Mouse (Mus musculus) liver, postnatal 0 days (tissue): ENCODE data around the gene Nhlh1. TPM values are rescaled to one million over a fixed set of nuclear protein-coding genes. Genes with fewer than 3 reads are reported as not detected.

ENCODE experiments used
- ATAC-seq: fragments of 200-750 bp; cut with Nextera tagmentation; 2 replicates; pipeline ENCODE4 v1.8.0; 2017; ENCODE audit warnings: mild to moderate bottlenecking, moderate library complexity
- DNase-seq: peaks from one replicate; pipeline ENCODE4 v3.0.0-alpha.2; 2016
- H3K27ac ChIP-seq: fragments of 300-500 bp; sonication (generic); 2 replicates; pipeline ENCODE4 v1.5.1; 2014; ENCODE audit warnings: antibody characterized with exemption, moderate library complexity, mild to moderate bottlenecking, low read depth
- H3K27me3 ChIP-seq: fragments of 300-500 bp; sonication (generic); 2 replicates; pipeline ENCODE4 v1.6.1; 2014; ENCODE audit warnings: low read length, control low read depth, mixed read lengths; ENCODE audit not compliant: insufficient read depth
- H3K36me3 ChIP-seq: fragments of 300-500 bp; sonication (generic); replicated peaks from 2 replicates; pipeline ENCODE4 v1.6.1; 2014; ENCODE audit warnings: mild to moderate bottlenecking, control low read depth, low read length, moderate library complexity, mixed read lengths; ENCODE audit not compliant: insufficient read depth
- H3K4me1 ChIP-seq: fragments of 300-500 bp; sonication (generic); 2 replicates; pipeline ENCODE4 v1.6.1; 2014; ENCODE audit warnings: antibody characterized with exemption, mild to moderate bottlenecking, control low read depth; ENCODE audit not compliant: insufficient read depth
- H3K4me2 ChIP-seq: fragments of 300-500 bp; sonication (generic); 2 replicates; pipeline ENCODE4 v1.6.1; 2014; ENCODE audit warnings: low read depth, mild to moderate bottlenecking, low read length, moderate library complexity, mixed read lengths
- H3K4me3 ChIP-seq: fragments of 300-500 bp; sonication (generic); 2 replicates; pipeline ENCODE4 v1.5.1; 2014; ENCODE audit warnings: low read depth, low read length
- H3K9ac ChIP-seq: fragments of 300-500 bp; sonication (generic); replicated peaks from 2 replicates; pipeline ENCODE4 v1.6.1; 2014; ENCODE audit warnings: mild to moderate bottlenecking, moderate library complexity
- H3K9me3 ChIP-seq: fragments of 300-500 bp; sonication (generic); 2 replicates; pipeline ENCODE4 v1.6.1; 2016; ENCODE audit warnings: mild to moderate bottlenecking, control low read depth, low read length, mixed read lengths
- CTCF ChIP-seq: sonication (generic); IDR thresholded peaks from 2 replicates; pipeline ENCODE4 v1.5.1; 2016; ENCODE audit warnings: antibody characterized with exemption, low read depth
- EP300 ChIP-seq: IDR thresholded peaks from 2 replicates; pipeline ENCODE4 v1.6.1; 2016; ENCODE audit warnings: antibody characterized with exemption, low read depth, mild to moderate bottlenecking
- WGBS: fragments of 180-500 bp; shearing (Covaris S2); extraction: QIAGEN DNeasy Blood & Tissue Kit; methylation state at CpG from one replicate; pipeline ENCODE4 v1.1.7; 2014; ENCODE audit not compliant: insufficient replicate concordance; 5-methylcytosine and 5-hydroxymethylcytosine counted together
- polyA plus RNA-seq: library from polyadenylated mRNA; unstranded; fragments of >200 nt; fragmentation: Nextera tagmentation; extraction: Ambion mirVana; gene quantifications from 2 replicates; pipeline ENCODE4 v1.2.1, GENCODE M21; 2015

Gene Nhlh1
- polyA plus RNA-seq, 1 experiment from 2014 or later, result not detected

- peak overlapping the region; percentile 18; the same call in 1 of the 2 replicates for H3K27ac ChIP-seq
- TF ChIP-seq CTCF (no peak), EP300 (no peak)
- peak overlapping the region; percentile 76 for H3K4me3 ChIP-seq
- H3K36me3 ChIP-seq, result no peaks in the 10 kb centered on the region
- H3K27me3 ChIP-seq, result no peaks in the 10 kb centered on the region
- peaks cover 7% of the 10 kb centered on the region for H3K4me1 ChIP-seq
- ATAC-seq (peak; percentile 92), DNase-seq (peak; percentile 86)
- 2% methylated on average over 48 of the region's 54 CpGs for WGBS
- H3K9ac ChIP-seq, result peak overlapping the region; percentile 76
- no peaks in the 10 kb centered on the region for H3K9me3 ChIP-seq
- H3K4me2 ChIP-seq, result peak overlapping the region; percentile 87
Observed at GRCm38 (mm10) chr1:172027010-172027808, 30.2 kb downstream of the Nhlh1 start.

GRCm38 (mm10) chr1:172026201-172026901 lies 31.0 kb downstream of the Nhlh1 start:
- no peak for DNase-seq
- ATAC-seq, result peak; percentile 22
- TF ChIP-seq CTCF (no peak), EP300 (no peak)
- H3K27me3 ChIP-seq, result no peaks in the 10 kb centered on the region
- no peak overlapping the region for H3K27ac ChIP-seq
- peak overlapping the region; percentile 76 for H3K9ac ChIP-seq
- 10% methylated on average over 23 of the region's 23 CpGs for WGBS
- H3K4me3 ChIP-seq, result peak overlapping the region; percentile 76
- H3K4me2 ChIP-seq, result peak overlapping the region; percentile 87
- H3K36me3 ChIP-seq, result no peaks in the 10 kb centered on the region
- H3K4me1 ChIP-seq, result peaks cover 7% of the 10 kb centered on the region
- no peaks in the 10 kb centered on the region for H3K9me3 ChIP-seq

- ATAC-seq, result no peak
- no peak for DNase-seq
- Histone ChIP-seq H3K27ac (no peak overlapping the region), H3K9me3 (no peaks in the 10 kb centered on the region), H3K27me3 (no peaks in the 10 kb centered on the region), H3K9ac (no peak overlapping the region), H3K4me1 (peaks cover 7% of the 10 kb centered on the region), H3K4me2 (no peak overlapping the region), H3K36me3 (no peaks in the 10 kb centered on the region), H3K4me3 (no peak overlapping the region)
- no peak for TF ChIP-seq EP300
- TF ChIP-seq CTCF, result no peak
- WGBS, result 68% methylated on average over 8 of the region's 8 CpGs
Observed at GRCm38 (mm10) chr1:172025201-172025904, 32.0 kb downstream of the Nhlh1 start.

- Histone ChIP-seq H3K9ac (no peak overlapping the region), H3K27ac (no peak overlapping the region), H3K4me1 (peaks cover 7% of the 10 kb centered on the region), H3K27me3 (no peaks in the 10 kb centered on the region), H3K9me3 (no peaks in the 10 kb centered on the region), H3K4me2 (no peak overlapping the region), H3K36me3 (no peaks in the 10 kb centered on the region), H3K4me3 (no peak overlapping the region)
- ATAC-seq, result no peak
- WGBS, result 64% methylated on average over 9 of the region's 9 CpGs
- DNase-seq, result no peak
- no peak for TF ChIP-seq EP300
- no peak for TF ChIP-seq CTCF
Observed at GRCm38 (mm10) chr1:172024140-172024895, 33.1 kb downstream of the Nhlh1 start.

GRCm38 (mm10) chr1:172019863-172020521 lies 37.4 kb downstream of the Nhlh1 start:
- H3K9ac ChIP-seq, result no peak overlapping the region
- no peaks in the 10 kb centered on the region for H3K27me3 ChIP-seq
- WGBS, result 76% methylated on average over 10 of the region's 10 CpGs
- no peak overlapping the region for H3K4me3 ChIP-seq
- no peak overlapping the region for H3K4me2 ChIP-seq
- no peak for TF ChIP-seq CTCF
- no peak for TF ChIP-seq EP300
- H3K36me3 ChIP-seq, result no peaks in the 10 kb centered on the region
- no peak for ATAC-seq
- H3K9me3 ChIP-seq, result no peaks in the 10 kb centered on the region
- no peak for DNase-seq
- H3K4me1 ChIP-seq, result no peaks in the 10 kb centered on the region
- H3K27ac ChIP-seq, result no peak overlapping the region
